Mouse (Mus musculus) CH12.LX (cell line): ENCODE data around the gene Kdm5b. TPM values are rescaled to one million over a fixed set of nuclear protein-coding genes. Genes with fewer than 3 reads are reported as not detected.
A peak's percentile ranks its signal among the peaks of the same experiment; 100 is the strongest.

Source experiments
- DNase-seq: peaks from one replicate; pipeline ENCODE4 v3.0.0-alpha.2; 2013; ENCODE audit errors: extremely low read depth
- H3K27ac ChIP-seq: 2 replicates; pipeline ENCODE4 v1.5.1; 2012; ENCODE audit warnings: low read depth, mild to moderate bottlenecking, control low read depth, moderate library complexity; ENCODE audit not compliant: insufficient read depth
- H3K27me3 ChIP-seq: replicated peaks from 2 replicates; pipeline ENCODE3; 2012; ENCODE audit warnings: inconsistent platforms
- H3K36me3 ChIP-seq, 2 experiments: replicated peaks in 1 of 2; 2 replicates each; pipeline versions ENCODE3 to v1.6.1; 2012; ENCODE audit warnings: inconsistent platforms in 1 of 2, low read length in 1 of 2, mild to moderate bottlenecking in 1 of 2, mixed read lengths in 1 of 2, moderate library complexity in 1 of 2; ENCODE audit not compliant: control insufficient read depth in 1 of 2, insufficient read depth in 1 of 2
- H3K4me1 ChIP-seq, 2 experiments: 2 replicates each; pipeline ENCODE4 v1.6.1; 2012; ENCODE audit warnings: inconsistent platforms in 1 of 2, moderate library complexity in 1 of 2; ENCODE audit not compliant: insufficient read depth in 2 of 2, control insufficient read depth in 1 of 2
- H3K4me2 ChIP-seq: 2 replicates; pipeline ENCODE4 v1.6.1; 2012; ENCODE audit warnings: low read depth, mild to moderate bottlenecking, control low read depth; ENCODE audit not compliant: poor library complexity, insufficient read depth, severe bottlenecking
- H3K4me3 ChIP-seq, 3 experiments: fragments of 150-350 bp in 1 of 3; sonication (generic) in 1 of 3; replicated peaks in 1 of 3; 2 replicates each; pipeline versions ENCODE3 to v1.5.1; 2011 to 2012; ENCODE audit warnings: low read depth in 2 of 3, low read length in 2 of 3, mild to moderate bottlenecking in 2 of 3, moderate library complexity in 2 of 3, control low read depth in 1 of 3, improper control_type of control experiment in 1 of 3, inconsistent platforms in 1 of 3, mixed read lengths in 1 of 3; ENCODE audit not compliant: poor library complexity in 1 of 3
- H3K79me2 ChIP-seq: replicated peaks from 2 replicates; pipeline ENCODE4 v1.6.1; 2012; ENCODE audit warnings: mild to moderate bottlenecking, moderate library complexity; ENCODE audit not compliant: control insufficient read depth, poor library complexity, insufficient read depth, severe bottlenecking; ENCODE audit errors: extremely low read depth
- H3K9ac ChIP-seq: 2 replicates; pipeline ENCODE4 v1.6.1; 2012; ENCODE audit warnings: low read depth, mild to moderate bottlenecking, control low read depth, moderate library complexity; ENCODE audit not compliant: insufficient read depth
- H3K9me3 ChIP-seq: replicated peaks from 2 replicates; pipeline ENCODE3; 2012; ENCODE audit warnings: low read length, inconsistent platforms, mixed read lengths
- CHD1 ChIP-seq: IDR thresholded peaks from 2 replicates; pipeline ENCODE4 v1.6.1; 2012; ENCODE audit warnings: low read depth, low read length, improper control_type of control experiment, inconsistent platforms
- CTCF ChIP-seq, 2 experiments: IDR thresholded peaks in 1 of 2; conservative IDR thresholded peaks in 1 of 2; 2 replicates each; pipeline ENCODE4 v1.5.1; 2011 to 2012; ENCODE audit warnings: low read depth in 2 of 2, low read length in 2 of 2, improper control_type of control experiment in 1 of 2, inconsistent platforms in 1 of 2, mild to moderate bottlenecking in 1 of 2, moderate library complexity in 1 of 2
- E2F4 ChIP-seq: IDR thresholded peaks from 2 replicates; pipeline ENCODE4 v1.6.1; 2011; ENCODE audit warnings: low read depth, low read length, improper control_type of control experiment; ENCODE audit not compliant: insufficient replicate concordance
- EP300 ChIP-seq: IDR thresholded peaks from 2 replicates; pipeline ENCODE4 v1.6.1; 2011; ENCODE audit warnings: low read length, improper control_type of control experiment
- ETS1 ChIP-seq: conservative IDR thresholded peaks from 2 replicates; pipeline ENCODE4 v1.6.1; 2012; ENCODE audit warnings: low read depth, mild to moderate bottlenecking, inconsistent platforms, low read length, improper control_type of control experiment, moderate library complexity
- GABPA ChIP-seq: IDR thresholded peaks from 2 replicates; pipeline ENCODE4 v1.6.1; 2012; ENCODE audit warnings: low read depth, low read length, improper control_type of control experiment, inconsistent platforms; ENCODE audit not compliant: insufficient replicate concordance
- HCFC1 ChIP-seq: IDR thresholded peaks from 2 replicates; pipeline ENCODE4 v1.6.1; 2012; ENCODE audit warnings: low read depth, mild to moderate bottlenecking, inconsistent platforms, low read length, improper control_type of control experiment
- IRF4 ChIP-seq: IDR thresholded peaks from 2 replicates; pipeline ENCODE4 v1.6.1; 2014; ENCODE audit warnings: low read depth, mild to moderate bottlenecking, inconsistent platforms, low read length, improper control_type of control experiment
- JUN ChIP-seq: IDR thresholded peaks from 2 replicates; pipeline ENCODE4 v1.6.1; 2011; ENCODE audit warnings: low read depth, mild to moderate bottlenecking, low read length, improper control_type of control experiment, moderate library complexity; ENCODE audit not compliant: insufficient read depth
- JUND ChIP-seq: conservative IDR thresholded peaks from 2 replicates; pipeline ENCODE4 v1.6.1; 2011; ENCODE audit warnings: low read depth, low read length, improper control_type of control experiment
- KAT2A ChIP-seq: IDR thresholded peaks from 2 replicates; pipeline ENCODE4 v1.6.1; 2012; ENCODE audit warnings: low read length, improper control_type of control experiment, inconsistent platforms; ENCODE audit not compliant: insufficient replicate concordance
- MAFK ChIP-seq: IDR thresholded peaks from 2 replicates; pipeline ENCODE4 v1.6.1; 2011; ENCODE audit warnings: low read length, improper control_type of control experiment; ENCODE audit not compliant: insufficient replicate concordance
- MEF2A ChIP-seq: IDR thresholded peaks from 2 replicates; pipeline ENCODE4 v1.6.1; 2014; ENCODE audit warnings: low read depth, mild to moderate bottlenecking, inconsistent platforms, low read length, improper control_type of control experiment, borderline replicate concordance
- MYC ChIP-seq: IDR thresholded peaks from 2 replicates; pipeline ENCODE4 v1.6.1; 2011; ENCODE audit warnings: low read depth, mild to moderate bottlenecking, improper control_type of control experiment, low read length
- NELFE ChIP-seq: IDR thresholded peaks from 2 replicates; pipeline ENCODE4 v1.6.1; 2011; ENCODE audit warnings: low read depth, low read length, improper control_type of control experiment
- PAX5 ChIP-seq: IDR thresholded peaks from 2 replicates; pipeline ENCODE4 v1.6.1; 2012; ENCODE audit warnings: low read length, inconsistent platforms, mixed read lengths
- POLR2A ChIP-seq: IDR thresholded peaks from 2 replicates; pipeline ENCODE4 v1.6.1; 2011; ENCODE audit warnings: low read depth, mild to moderate bottlenecking, improper control_type of control experiment, low read length
- RAD21 ChIP-seq: IDR thresholded peaks from 2 replicates; pipeline ENCODE4 v1.6.1; 2011; ENCODE audit warnings: low read depth, mild to moderate bottlenecking, low read length, improper control_type of control experiment, moderate library complexity
- RCOR1 ChIP-seq: conservative IDR thresholded peaks from 2 replicates; pipeline ENCODE4 v1.6.1; 2012; ENCODE audit warnings: low read depth, mild to moderate bottlenecking, inconsistent platforms, low read length, improper control_type of control experiment
- SMC3 ChIP-seq: IDR thresholded peaks from 2 replicates; pipeline ENCODE4 v1.6.1; 2011; ENCODE audit warnings: low read depth, low read length, improper control_type of control experiment
- TBP ChIP-seq: conservative IDR thresholded peaks from 2 replicates; pipeline ENCODE4 v1.6.1; 2011; ENCODE audit warnings: low read depth, low read length, improper control_type of control experiment
- TCF12 ChIP-seq: IDR thresholded peaks from 2 replicates; pipeline ENCODE4 v1.6.1; 2014; ENCODE audit warnings: low read depth, mild to moderate bottlenecking, inconsistent platforms, low read length, improper control_type of control experiment
- UBTF ChIP-seq: IDR thresholded peaks from 2 replicates; pipeline ENCODE4 v1.6.1; 2012; ENCODE audit warnings: low read depth, mild to moderate bottlenecking, inconsistent platforms, low read length, improper control_type of control experiment, moderate library complexity
- USF2 ChIP-seq: conservative IDR thresholded peaks from 2 replicates; pipeline ENCODE4 v1.6.1; 2011; ENCODE audit warnings: low read depth, low read length, improper control_type of control experiment
- ZNF384 ChIP-seq: IDR thresholded peaks from 2 replicates; pipeline ENCODE4 v1.6.1; 2012; ENCODE audit warnings: low read depth, low read length, improper control_type of control experiment, inconsistent platforms
- dilution Hi-C: fragments of 300-500 bp; cut with MboI; formaldehyde crosslinking; loops from 2 replicates; pipeline ENCODE4 v1.14.3; 2020; ENCODE audit warnings: low sequenced_read_pairs; ENCODE audit not compliant: extremely low pct_unique_long_range_greater_than_20kb, extremely low pct_ligation_motif_present
- in situ Hi-C: fragments of 300-500 bp; cut with MboI; formaldehyde crosslinking; loops from 3 replicates; pipeline ENCODE4 v1.14.3; 2019; ENCODE audit warnings: low sequenced_read_pairs, low pct_ligation_motif_present, low pct_unique_long_range_greater_than_20kb, mixed read lengths
- polyA plus RNA-seq: library from polyadenylated mRNA; unstranded; fragments of >175 nt; gene quantifications from 2 replicates; pipeline ENCODE4 v1.2.1, GENCODE M21; 2012; ENCODE audit warnings: low read depth; ENCODE audit not compliant: insufficient read length
- total RNA-seq, 2 experiments: library from RNA; depleted of rRNA; stranded (reverse); fragments of 300-350 nt in 1 of 2; fragments of >200 nt in 1 of 2; gene quantifications; 2 replicates each; pipeline ENCODE4 v1.2.3; 2012 to 2014

Kdm5b gene
- total and polyA plus RNA-seq, 3 experiments, result 1.9 to 14.3 (median 4.1) TPM

GRCm38 (mm10) chr1:134604086-134604485 lies 44.1 kb downstream of the Kdm5b start:
- DNase-seq, result no peak
- no peak overlapping the region for H3K9ac ChIP-seq
- dilution Hi-C loops, result no loop called here

GRCm38 (mm10) chr1:134605670-134606069 lies 45.7 kb downstream of the Kdm5b start:
- no peak overlapping the region for H3K9ac ChIP-seq
- no peaks in the 10 kb centered on the region for H3K9me3 ChIP-seq
- peaks cover 29 to 43% of the 10 kb centered on the region in 2 experiments for H3K36me3 ChIP-seq
- TF ChIP-seq KAT2A, result no peak
- no peak for TF ChIP-seq ETS1
- TF ChIP-seq, all 38 proteins: peak for 0
- Histone ChIP-seq H3K27ac (no peak overlapping the region), H3K4me2 (no peak overlapping the region), H3K4me3 (no peak overlapping the region), H3K27me3 (no peaks in the 10 kb centered on the region), H3K4me1 (no peaks in the 10 kb centered on the region), H3K79me2 (no peaks in the 10 kb centered on the region)
- in situ Hi-C loops, result no loop called here
- dilution Hi-C loops, result no loop called here
- no peak for DNase-seq

More at GRCm38 (mm10) chr1:134604086-134604485, 44.1 kb downstream of the Kdm5b start:
- no peaks in the 10 kb centered on the region for H3K4me1 ChIP-seq
- no peak overlapping the region for H3K4me2 ChIP-seq
- peaks cover 34 to 50% of the 10 kb centered on the region in 2 experiments for H3K36me3 ChIP-seq
- H3K79me2 ChIP-seq, result no peaks in the 10 kb centered on the region
- in situ Hi-C loops, result no loop called here
- no peak overlapping the region for H3K27ac ChIP-seq
- TF ChIP-seq ZNF384 (0 out of 2 replicates have a peak, but pooled peaks have one; percentile 30), CHD1 (no peak), PAX5 (no peak), CTCF (conservative IDR thresholded peaks at IDR 0.05 in 1 of 2, IDR thresholded peaks at IDR 0.05 in 1 of 2; ENCODE audit: low read depth in 2 of 2, low read length in 2 of 2) (peak in 1 of 2 experiments; percentile 47; a peak in 2 of 4 replicates), JUND (no peak), E2F4 (no peak), SMC3 (peak; percentile 14), GABPA (no peak), RCOR1 (no peak), RAD21 (peak; percentile 19), POLR2A (no peak)
- no peak overlapping the region for H3K4me3 ChIP-seq
- H3K9me3 ChIP-seq, result no peaks in the 10 kb centered on the region
- no peaks in the 10 kb centered on the region for H3K27me3 ChIP-seq

DNA sequence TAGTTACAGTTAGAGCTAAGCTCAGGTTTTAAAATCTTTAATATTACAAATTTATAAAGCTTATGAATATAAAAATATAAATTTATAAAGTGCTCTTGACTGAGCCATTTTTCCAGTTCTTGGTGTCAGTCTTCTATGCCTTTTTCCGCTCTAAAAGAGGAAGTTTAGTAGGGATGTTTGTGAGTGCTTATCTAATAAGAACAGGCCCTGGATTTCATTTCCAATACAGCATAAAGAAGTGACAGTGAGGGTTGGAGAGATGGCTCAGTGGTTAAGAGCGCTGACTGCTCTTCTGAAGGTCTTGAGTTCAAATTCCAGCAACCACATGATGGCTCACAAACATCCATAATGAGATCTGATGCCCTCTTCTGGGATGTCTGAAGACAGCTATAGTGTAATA lies 46.4 kb downstream of the Kdm5b start:
- DNase-seq, result no peak
- Histone ChIP-seq H3K9ac (no peak overlapping the region), H3K9me3 (no peaks in the 10 kb centered on the region), H3K36me3 (peaks cover 27 to 40% of the 10 kb centered on the region in 2 experiments), H3K79me2 (no peaks in the 10 kb centered on the region)
- TF ChIP-seq HCFC1 (no peak), PAX5 (no peak), TBP (no peak), UBTF (no peak), ETS1 (no peak), EP300 (no peak), IRF4 (no peak), KAT2A (no peak), TCF12 (no peak), MYC (no peak), USF2 (no peak), GABPA (no peak), POLR2A (no peak), JUN (no peak), MEF2A (no peak), MAFK (no peak), NELFE (no peak)
- TF ChIP-seq, all 38 proteins: peak for 0
- Histone ChIP-seq H3K4me3 (no peak overlapping the region), H3K27ac (no peak overlapping the region), H3K27me3 (no peaks in the 10 kb centered on the region), H3K4me2 (no peak overlapping the region), H3K4me1 (no peaks in the 10 kb centered on the region)
- dilution Hi-C loops (no loop called here), in situ Hi-C loops (no loop called here)
